Mouse (Mus musculus) c-Kit-positive CD71-positive TER-119-positive erythroid progenitor cells, embryonic 14.5 days (primary cell): ENCODE data around the gene Cux2.
A peak's percentile ranks its signal among the peaks of the same experiment; 100 is the strongest.

Source experiments
- DNase-seq: peaks from one replicate; pipeline ENCODE4 v3.0.0-alpha.2; 2013; ENCODE audit warnings: low spot score

Gene Cux2

GRCm38 (mm10) chr5:122016744-122017143 lies 33.2 kb downstream of the Cux2 start:
- DNase-seq = no peak

- no peak for DNase-seq
Observed at GRCm38 (mm10) chr5:122015149-122015548, 34.8 kb downstream of the Cux2 start.

- DNase-seq = no peak
Observed at GRCm38 (mm10) chr5:122014671-122015070, 35.2 kb downstream of the Cux2 start.

- no peak for DNase-seq
Observed at GRCm38 (mm10) chr5:122011289-122011688, 38.6 kb downstream of the Cux2 start.

GRCm38 (mm10) chr5:122007946-122008441 lies 41.9 kb downstream of the Cux2 start:
- no peak for DNase-seq

- no peak for DNase-seq
Observed at GRCm38 (mm10) chr5:122003460-122003859, 46.4 kb downstream of the Cux2 start.

GRCm38 (mm10) chr5:122002148-122002547 lies 47.8 kb downstream of the Cux2 start:
- DNase-seq = no peak

GRCm38 (mm10) chr5:122001311-122001710 lies 48.6 kb downstream of the Cux2 start:
- DNase-seq = no peak

GRCm38 (mm10) chr5:122000381-122000780 lies 49.5 kb downstream of the Cux2 start:
- no peak for DNase-seq

- DNase-seq = peak; percentile 50
Observed at GRCm38 (mm10) chr5:121998981-121999795, 50.7 kb downstream of the Cux2 start.

GRCm38 (mm10) chr5:121998281-121998680 lies 51.6 kb downstream of the Cux2 start:
- DNase-seq = no peak

GRCm38 (mm10) chr5:121996701-121997100 lies 53.2 kb downstream of the Cux2 start:
- DNase-seq = no peak

GRCm38 (mm10) chr5:121994808-121995207 lies 55.1 kb downstream of the Cux2 start:
- DNase-seq = no peak

- no peak for DNase-seq
Observed at GRCm38 (mm10) chr5:121991914-121992313, 58.0 kb downstream of the Cux2 start.

GRCm38 (mm10) chr5:121985855-121986254 lies 64.0 kb downstream of the Cux2 start:
- no peak for DNase-seq

GRCm38 (mm10) chr5:121981650-121982131 lies 68.2 kb downstream of the Cux2 start:
- DNase-seq = no peak

GRCm38 (mm10) chr5:121976331-121976730 lies 73.6 kb downstream of the Cux2 start:
- no peak for DNase-seq

GRCm38 (mm10) chr5:121973541-121973940 lies 76.4 kb downstream of the Cux2 start:
- no peak for DNase-seq

GRCm38 (mm10) chr5:121972680-121973192 lies 77.2 kb downstream of the Cux2 start:
- DNase-seq = no peak

- DNase-seq = no peak
Observed at GRCm38 (mm10) chr5:121968999-121969398, 80.9 kb downstream of the Cux2 start.

- no peak for DNase-seq
Observed at GRCm38 (mm10) chr5:121968416-121968815, 81.5 kb downstream of the Cux2 start.

- DNase-seq = no peak
Observed at GRCm38 (mm10) chr5:121967520-121967919, 82.4 kb downstream of the Cux2 start.

GRCm38 (mm10) chr5:121966940-121967339 lies 83.0 kb downstream of the Cux2 start:
- DNase-seq = no peak
